Mouse (Mus musculus): Measurements from ENCODE around the gene Dcun1d1.

DNA sequence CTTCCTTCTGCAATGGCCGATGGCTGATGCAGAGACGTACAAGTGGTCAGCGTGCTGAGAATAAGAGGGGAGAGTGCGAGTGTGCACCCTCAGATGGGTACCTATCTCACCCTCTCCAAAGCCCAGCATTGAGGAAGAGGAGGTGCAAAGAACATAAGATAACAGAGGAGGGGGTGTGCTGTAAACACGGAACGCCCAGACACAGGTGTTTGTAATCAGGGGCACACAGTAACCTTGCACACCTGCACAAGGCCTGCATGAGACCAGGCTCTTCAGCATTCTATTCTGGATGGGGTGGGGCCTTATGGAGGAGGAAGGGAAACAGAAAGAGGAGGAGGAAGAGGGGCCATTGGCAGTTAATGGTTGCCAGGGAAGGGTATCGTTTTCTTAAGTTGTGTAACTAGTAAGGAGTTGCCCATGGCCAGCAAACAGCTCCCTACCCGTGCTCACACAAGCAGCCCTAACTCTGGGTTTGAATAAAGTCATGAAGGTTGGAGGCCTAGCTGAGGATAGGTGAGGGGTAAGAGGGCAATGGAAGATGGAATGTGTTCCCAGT is 30.2 kb upstream of the Dcun1d1 start:
- TF ChIP-seq POLR2A (IDR thresholded peaks at IDR 0.05; ENCODE audit: borderline replicate concordance, extremely low read depth, low read depth, low read length) (no peak), CTCF (IDR thresholded peaks at IDR 0.05; ENCODE audit: insufficient read depth, low read length) (no peak)
